Mouse (Mus musculus) limb, embryonic 13.5 days (tissue): ENCODE data around the gene Unc13d. TPM values are rescaled to one million over a fixed set of nuclear protein-coding genes. Genes with fewer than 3 reads are reported as not detected.

Source experiments
- ATAC-seq: fragments of 200-750 bp; cut with Nextera tagmentation; 2 replicates; pipeline ENCODE4 v1.8.0; 2017; ENCODE audit warnings: low read depth, moderate number of reproducible peaks, moderate TSS enrichment; ENCODE audit not compliant: low FRiP score
- H3K27ac ChIP-seq: fragments of 300-500 bp; sonication (generic); 2 replicates; pipeline ENCODE4 v1.5.1; 2015; ENCODE audit warnings: inconsistent platforms, mild to moderate bottlenecking, moderate library complexity
- H3K27me3 ChIP-seq: fragments of 300-500 bp; sonication (generic); 2 replicates; pipeline ENCODE4 v1.6.1; 2015; ENCODE audit warnings: mild to moderate bottlenecking, inconsistent platforms
- H3K36me3 ChIP-seq: fragments of 300-500 bp; sonication (generic); 2 replicates; pipeline ENCODE4 v1.6.1; 2015; ENCODE audit warnings: inconsistent platforms, mild to moderate bottlenecking, moderate library complexity
- H3K4me1 ChIP-seq: fragments of 300-500 bp; sonication (generic); 2 replicates; pipeline ENCODE4 v1.6.1; 2015; ENCODE audit warnings: inconsistent platforms
- H3K4me2 ChIP-seq: fragments of 300-500 bp; sonication (generic); replicated peaks from 2 replicates; pipeline ENCODE4 v1.6.1; 2015; ENCODE audit warnings: inconsistent platforms, mild to moderate bottlenecking, moderate library complexity
- H3K4me3 ChIP-seq: fragments of 300-500 bp; sonication (generic); 2 replicates; pipeline ENCODE4 v1.5.1; 2015; ENCODE audit warnings: moderate library complexity, mild to moderate bottlenecking, inconsistent platforms
- H3K9ac ChIP-seq: fragments of 300-500 bp; sonication (generic); 2 replicates; pipeline ENCODE4 v1.6.1; 2015; ENCODE audit warnings: mild to moderate bottlenecking, inconsistent platforms
- H3K9me3 ChIP-seq: fragments of 300-500 bp; sonication (generic); 2 replicates; pipeline ENCODE4 v1.6.1; 2016; ENCODE audit warnings: inconsistent platforms
- WGBS: fragments of 180-500 bp; shearing (Covaris S2); methylation state at CpG from one replicate; pipeline ENCODE4 v1.1.7; 2015; 5-methylcytosine and 5-hydroxymethylcytosine counted together
- polyA plus RNA-seq: library from polyadenylated mRNA; unstranded; fragments of >200 nt; fragmentation: Nextera tagmentation; extraction: Ambion mirVana; gene quantifications from 2 replicates; pipeline ENCODE4 v1.2.1, GENCODE M21; 2015

Unc13d gene
- polyA plus RNA-seq, 1 experiment from 2014 or later = 2.1 TPM

GRCm38 (mm10) chr11:116072608-116073007, 5.2 kb downstream of the Unc13d start:
- Histone ChIP-seq H3K4me1 (peaks cover 5% of the 10 kb centered on the region; the same call in 1 of the 2 replicates), H3K4me3 (no peak overlapping the region), H3K4me2 (no peak overlapping the region), H3K36me3 (no peaks in the 10 kb centered on the region), H3K9me3 (no peaks in the 10 kb centered on the region), H3K27me3 (no peaks in the 10 kb centered on the region), H3K27ac (no peak overlapping the region), H3K9ac (no peak overlapping the region)
- ATAC-seq = no peak
- WGBS = 77% methylated on average over 3 of the region's 3 CpGs

- WGBS = 57% methylated on average over 5 of the region's 5 CpGs
- no peak for ATAC-seq
- Histone ChIP-seq H3K9ac (no peak overlapping the region), H3K4me2 (no peak overlapping the region), H3K9me3 (no peaks in the 10 kb centered on the region), H3K4me1 (no peaks in the 10 kb centered on the region), H3K27me3 (no peaks in the 10 kb centered on the region), H3K36me3 (no peaks in the 10 kb centered on the region), H3K4me3 (no peak overlapping the region), H3K27ac (no peak overlapping the region)
These were observed 6.3 kb downstream of the Unc13d start for GRCm38 (mm10) chr11:116071510-116071909.

GRCm38 (mm10) chr11:116065345-116065744, 12.4 kb downstream of the Unc13d start:
- peaks cover 30% of the 10 kb centered on the region for H3K36me3 ChIP-seq
- no peak for ATAC-seq
- no peaks in the 10 kb centered on the region for H3K27me3 ChIP-seq
- H3K27ac ChIP-seq = no peak overlapping the region
- H3K4me2 ChIP-seq = no peak overlapping the region
- no peak overlapping the region for H3K4me3 ChIP-seq
- WGBS = 81% methylated on average over 12 of the region's 12 CpGs
- no peak overlapping the region for H3K9ac ChIP-seq
- no peaks in the 10 kb centered on the region for H3K9me3 ChIP-seq
- H3K4me1 ChIP-seq = no peaks in the 10 kb centered on the region

- WGBS = 66% methylated on average over 23 of the region's 23 CpGs
- peaks cover 40% of the 10 kb centered on the region for H3K36me3 ChIP-seq
- H3K9ac ChIP-seq = 0 out of 2 replicates have a peak overlapping the region, but pooled peaks have one; percentile 1
- no peaks in the 10 kb centered on the region for H3K4me1 ChIP-seq
- H3K4me2 ChIP-seq = no peak overlapping the region
- H3K27me3 ChIP-seq = no peaks in the 10 kb centered on the region
- no peak for ATAC-seq
- no peaks in the 10 kb centered on the region for H3K9me3 ChIP-seq
- no peak overlapping the region for H3K27ac ChIP-seq
- no peak overlapping the region for H3K4me3 ChIP-seq
These were observed 13.4 kb downstream of the Unc13d start for GRCm38 (mm10) chr11:116064187-116064867.

- Histone ChIP-seq H3K36me3 (peaks cover 48% of the 10 kb centered on the region), H3K27ac (peak overlapping the region; percentile 15; the same call in 1 of the 2 replicates), H3K9me3 (no peaks in the 10 kb centered on the region), H3K4me1 (no peaks in the 10 kb centered on the region), H3K4me3 (no peak overlapping the region), H3K4me2 (no peak overlapping the region), H3K27me3 (no peaks in the 10 kb centered on the region), H3K9ac (0 out of 2 replicates have a peak overlapping the region, but pooled peaks have one; percentile 2)
- WGBS = 68% methylated on average over 13 of the region's 13 CpGs
- ATAC-seq = no peak
These were observed 14.2 kb downstream of the Unc13d start for GRCm38 (mm10) chr11:116063562-116063961.

GRCm38 (mm10) chr11:116062521-116062920, 15.2 kb downstream of the Unc13d start:
- Histone ChIP-seq H3K9ac (no peak overlapping the region), H3K9me3 (no peaks in the 10 kb centered on the region), H3K4me1 (no peaks in the 10 kb centered on the region), H3K27me3 (no peaks in the 10 kb centered on the region), H3K4me3 (no peak overlapping the region), H3K27ac (no peak overlapping the region), H3K4me2 (no peak overlapping the region), H3K36me3 (peaks cover 58% of the 10 kb centered on the region)
- 65% methylated on average over 8 of the region's 8 CpGs for WGBS
- ATAC-seq = no peak

GRCm38 (mm10) chr11:116061641-116062415, 15.9 kb downstream of the Unc13d start:
- Histone ChIP-seq H3K4me2 (no peak overlapping the region), H3K9me3 (no peaks in the 10 kb centered on the region), H3K9ac (no peak overlapping the region), H3K36me3 (peaks cover 65% of the 10 kb centered on the region), H3K4me3 (no peak overlapping the region), H3K27me3 (no peaks in the 10 kb centered on the region), H3K27ac (no peak overlapping the region), H3K4me1 (no peaks in the 10 kb centered on the region)
- ATAC-seq = no peak
- 92% methylated on average over 13 of the region's 13 CpGs for WGBS

- ATAC-seq = no peak
- Histone ChIP-seq H3K4me3 (no peak overlapping the region), H3K9me3 (no peaks in the 10 kb centered on the region), H3K36me3 (peaks cover 78% of the 10 kb centered on the region), H3K9ac (no peak overlapping the region), H3K4me1 (no peaks in the 10 kb centered on the region), H3K4me2 (no peak overlapping the region), H3K27ac (no peak overlapping the region), H3K27me3 (no peaks in the 10 kb centered on the region)
- WGBS = 80% methylated on average over 9 of the region's 9 CpGs
These were observed 17.2 kb downstream of the Unc13d start for GRCm38 (mm10) chr11:116060596-116060995.

GRCm38 (mm10) chr11:116059691-116060025, 18.1 kb downstream of the Unc13d start:
- ATAC-seq = no peak
- no peak overlapping the region for H3K4me2 ChIP-seq
- no peaks in the 10 kb centered on the region for H3K4me1 ChIP-seq
- no peaks in the 10 kb centered on the region for H3K9me3 ChIP-seq
- no peaks in the 10 kb centered on the region for H3K27me3 ChIP-seq
- 89% methylated on average over 11 of the region's 11 CpGs for WGBS
- H3K4me3 ChIP-seq = no peak overlapping the region
- no peak overlapping the region for H3K27ac ChIP-seq
- no peak overlapping the region for H3K9ac ChIP-seq
- H3K36me3 ChIP-seq = peaks cover 87% of the 10 kb centered on the region

- H3K4me1 ChIP-seq = no peaks in the 10 kb centered on the region
These were observed 18.7 kb downstream of the Unc13d start for GRCm38 (mm10) chr11:116058868-116059690.

GRCm38 (mm10) chr11:116058022-116058614, 19.6 kb downstream of the Unc13d start:
- Histone ChIP-seq H3K9me3 (no peaks in the 10 kb centered on the region), H3K27me3 (no peaks in the 10 kb centered on the region), H3K36me3 (peaks cover 99% of the 10 kb centered on the region), H3K27ac (no peak overlapping the region), H3K4me2 (no peak overlapping the region), H3K9ac (no peak overlapping the region), H3K4me1 (no peaks in the 10 kb centered on the region), H3K4me3 (no peak overlapping the region)
- 71% methylated on average over 12 of the region's 12 CpGs for WGBS
- ATAC-seq = no peak

More at GRCm38 (mm10) chr11:116058868-116059690, 18.7 kb downstream of the Unc13d start:
- no peak; the same call in 1 of the 2 replicates for ATAC-seq
- peaks cover 93% of the 10 kb centered on the region for H3K36me3 ChIP-seq
- no peak overlapping the region for H3K4me2 ChIP-seq
- no peak overlapping the region for H3K4me3 ChIP-seq
- no peaks in the 10 kb centered on the region for H3K9me3 ChIP-seq
- no peaks in the 10 kb centered on the region for H3K27me3 ChIP-seq
- no peak overlapping the region for H3K27ac ChIP-seq
- H3K9ac ChIP-seq = no peak overlapping the region
- 94% methylated on average over 17 of the region's 17 CpGs for WGBS
